Mouse (Mus musculus) spleen, postnatal 10 days (tissue): Measurements from ENCODE around the gene Gpc5.

Experiments
- DNase-seq, 2 experiments: peaks; one replicate each; pipeline ENCODE4 v3.0.0; 2021 to 2022; ENCODE audit warnings: low spot score in 2 of 2

Gpc5 gene

DNA sequence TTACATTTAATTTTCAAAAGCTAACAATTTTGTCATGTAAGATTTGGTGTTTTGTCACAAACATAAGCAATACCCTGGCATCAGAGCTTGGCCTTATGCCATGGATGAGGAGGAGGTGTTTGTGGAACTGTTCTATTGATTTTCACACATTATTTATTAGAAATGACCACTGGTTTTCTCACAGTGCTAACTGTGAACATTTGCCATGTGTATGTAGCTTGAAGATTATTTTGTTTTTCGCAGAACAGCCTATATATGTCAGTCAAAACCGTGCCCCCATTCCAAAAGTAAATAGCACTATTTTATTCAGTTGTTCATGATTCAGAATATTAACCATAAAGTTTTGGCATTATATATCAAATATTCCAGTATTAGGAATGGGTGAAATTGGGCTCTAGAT is 1216.5 kb downstream of the Gpc5 start:
- DNase-seq = no peak

DNA sequence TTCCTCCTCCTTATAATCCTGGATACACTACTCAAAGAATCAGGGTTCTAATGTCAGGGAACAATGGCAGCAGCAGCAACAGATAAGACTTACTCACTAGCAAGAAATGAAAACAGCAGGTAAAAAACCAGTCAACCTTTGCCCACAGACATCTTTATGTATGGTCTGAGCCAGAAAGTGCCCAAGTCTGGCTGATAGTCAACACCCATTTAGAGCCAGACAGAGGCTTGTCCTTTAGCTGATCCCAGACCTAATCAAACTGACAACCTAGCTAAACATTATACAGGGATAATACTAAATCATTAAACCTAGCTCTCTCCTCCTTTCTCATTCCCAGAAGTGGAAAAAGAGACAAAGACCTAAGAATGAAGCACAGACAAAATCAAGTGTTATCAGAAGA is 1225.5 kb downstream of the Gpc5 start:
- no peak for DNase-seq

DNA sequence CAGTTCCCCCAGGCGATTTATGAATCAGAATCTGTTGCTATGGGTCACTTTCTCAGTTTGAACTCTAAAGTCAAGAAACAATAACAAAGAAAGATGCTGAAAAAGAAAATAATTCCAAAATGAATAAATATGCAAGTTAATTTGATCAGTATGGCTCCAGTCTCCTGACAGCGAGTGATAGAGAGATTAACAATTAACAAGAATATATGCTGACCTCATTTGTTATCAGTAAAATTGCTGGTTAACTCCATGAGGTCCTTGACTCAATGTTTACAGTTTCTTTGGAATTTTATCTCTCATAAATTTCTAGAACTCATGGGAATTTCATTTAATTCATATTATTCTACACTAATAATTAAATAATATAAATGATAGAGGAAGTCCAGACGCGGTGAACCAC is 1244.2 kb downstream of the Gpc5 start:
- DNase-seq = no peak

DNA sequence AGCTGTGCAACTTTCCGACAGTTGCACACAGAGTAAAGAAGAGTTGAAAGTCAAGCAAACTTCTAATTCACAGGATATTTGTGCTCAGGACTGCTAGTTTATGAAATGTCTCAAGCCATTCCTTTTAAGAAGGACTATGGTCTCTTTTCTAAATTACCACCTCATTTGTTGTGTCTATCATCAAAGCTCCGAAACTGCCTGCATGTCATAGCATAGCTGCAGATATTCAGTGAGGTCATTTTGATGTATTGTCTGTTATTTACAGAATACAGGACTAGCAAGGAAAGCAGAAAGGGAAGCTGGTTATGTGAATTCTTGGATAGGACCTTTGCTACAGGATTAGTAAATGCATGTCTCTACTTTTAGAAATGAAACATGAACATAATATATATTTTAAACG is 1246.4 kb downstream of the Gpc5 start:
- no peak for DNase-seq

DNA sequence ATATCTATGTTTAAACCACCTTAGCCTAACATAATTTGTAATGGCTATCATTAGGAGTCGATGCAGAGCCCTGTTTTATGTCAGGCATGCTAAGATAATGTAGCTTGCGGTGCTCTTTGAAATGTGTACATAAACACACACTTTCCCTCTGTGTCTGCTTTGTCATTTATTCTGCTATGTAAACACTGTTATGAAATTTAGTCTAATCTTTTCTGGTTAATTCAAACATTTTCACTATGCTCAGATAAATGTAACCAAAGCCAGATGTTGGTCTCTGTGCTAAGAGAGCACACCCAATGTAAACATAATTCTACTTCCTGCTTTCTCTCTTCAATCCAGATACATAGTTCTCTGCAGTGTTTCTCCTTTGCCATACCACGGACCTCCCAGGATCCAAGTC is 1256.5 kb downstream of the Gpc5 start:
- DNase-seq = no peak

DNA sequence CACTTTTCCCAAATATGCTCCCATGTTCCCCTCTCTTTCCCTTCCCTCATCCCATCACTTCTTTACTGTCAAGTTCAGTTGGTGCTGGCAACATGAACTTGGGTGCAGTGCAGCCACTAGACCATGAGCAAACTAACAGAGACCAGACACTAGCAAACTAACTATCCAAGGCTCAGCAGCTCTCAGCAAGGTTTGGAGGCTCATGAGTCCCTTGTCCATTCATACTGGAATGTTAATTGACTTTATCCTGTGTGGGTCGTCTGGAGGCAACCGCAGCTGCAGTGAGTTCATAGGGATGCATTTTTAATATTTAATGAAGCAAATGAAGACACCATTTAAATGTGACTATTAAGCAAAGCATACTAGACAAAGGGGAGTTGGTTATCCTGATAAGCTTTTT is 1292.6 kb downstream of the Gpc5 start:
- DNase-seq = no peak

DNA sequence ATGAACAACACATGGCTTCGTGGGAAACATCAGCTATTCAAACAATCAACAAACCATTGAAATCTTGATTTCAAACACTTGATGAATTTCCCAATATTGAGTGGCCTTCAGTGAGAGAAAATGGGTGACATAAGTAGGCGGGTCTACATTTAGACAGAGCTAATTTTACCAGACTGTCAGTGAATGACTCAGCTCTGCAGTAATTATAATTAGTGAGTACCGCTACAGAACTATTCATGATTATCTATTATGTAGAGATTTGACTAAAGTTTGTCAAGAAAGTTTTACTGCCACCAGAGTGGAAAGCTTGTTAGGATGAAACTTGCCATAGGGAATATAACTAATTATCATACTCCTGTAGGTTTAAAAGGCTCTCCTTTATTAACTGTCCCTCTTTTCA is 1323.5 kb downstream of the Gpc5 start:
- DNase-seq = no peak

DNA sequence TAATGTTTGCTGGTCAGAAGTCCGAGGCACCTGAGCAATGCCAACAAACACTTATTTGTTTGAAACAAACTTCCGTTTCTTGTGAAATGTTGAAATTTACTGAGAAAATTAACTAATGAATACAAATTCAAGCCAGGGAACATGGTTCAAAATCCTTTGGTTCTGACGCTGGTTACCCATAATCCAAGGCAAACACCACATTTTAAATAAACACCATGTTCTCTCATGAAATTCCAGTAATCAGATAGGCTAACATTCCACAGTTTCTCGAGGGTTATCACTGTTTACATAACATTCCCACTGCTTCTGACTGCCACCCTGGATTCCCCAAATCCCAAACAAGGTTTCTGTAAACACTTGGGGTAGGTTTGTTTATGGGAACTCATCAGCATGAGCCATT is 1356.2 kb downstream of the Gpc5 start:
- DNase-seq = no peak

DNA sequence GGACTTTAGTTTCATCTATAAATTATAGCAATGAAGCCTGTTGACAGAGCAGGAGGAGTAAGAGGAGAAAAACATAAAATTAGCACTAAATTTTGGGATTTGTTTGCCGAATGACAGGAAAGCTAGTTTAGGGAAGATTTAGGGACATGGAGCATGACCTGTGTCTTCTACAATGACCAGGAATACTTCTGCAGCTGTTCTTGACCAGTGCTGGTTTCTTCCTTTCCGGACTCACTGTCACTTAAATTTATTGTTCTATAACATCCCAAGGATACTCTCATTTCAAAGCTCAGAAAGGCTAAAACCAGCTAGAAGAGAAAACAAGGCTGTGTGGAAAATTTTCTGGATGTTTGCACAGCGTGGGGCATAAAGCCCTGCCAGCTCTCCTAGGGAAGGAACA is 1361.3 kb downstream of the Gpc5 start:
- no peak for DNase-seq

DNA sequence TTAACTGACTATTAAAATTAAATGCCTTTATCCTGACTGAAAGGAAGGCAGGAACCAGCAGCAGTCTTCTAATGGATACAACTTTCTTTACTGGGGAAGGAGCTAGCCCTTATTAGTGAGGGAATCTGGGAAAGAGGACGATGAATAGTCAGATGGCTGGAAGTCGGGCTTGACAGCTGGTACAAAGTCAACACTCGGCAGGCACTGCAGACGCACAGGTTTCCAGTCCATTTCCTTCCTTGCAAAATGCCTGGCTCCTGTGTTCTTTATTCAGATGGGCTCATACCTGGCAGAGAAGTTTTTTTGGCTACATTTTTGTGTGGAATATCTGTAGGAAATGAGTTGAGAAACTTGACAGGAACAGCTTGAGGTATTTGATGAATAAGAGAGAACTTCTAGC is 1364.2 kb downstream of the Gpc5 start:
- DNase-seq = no peak

DNA sequence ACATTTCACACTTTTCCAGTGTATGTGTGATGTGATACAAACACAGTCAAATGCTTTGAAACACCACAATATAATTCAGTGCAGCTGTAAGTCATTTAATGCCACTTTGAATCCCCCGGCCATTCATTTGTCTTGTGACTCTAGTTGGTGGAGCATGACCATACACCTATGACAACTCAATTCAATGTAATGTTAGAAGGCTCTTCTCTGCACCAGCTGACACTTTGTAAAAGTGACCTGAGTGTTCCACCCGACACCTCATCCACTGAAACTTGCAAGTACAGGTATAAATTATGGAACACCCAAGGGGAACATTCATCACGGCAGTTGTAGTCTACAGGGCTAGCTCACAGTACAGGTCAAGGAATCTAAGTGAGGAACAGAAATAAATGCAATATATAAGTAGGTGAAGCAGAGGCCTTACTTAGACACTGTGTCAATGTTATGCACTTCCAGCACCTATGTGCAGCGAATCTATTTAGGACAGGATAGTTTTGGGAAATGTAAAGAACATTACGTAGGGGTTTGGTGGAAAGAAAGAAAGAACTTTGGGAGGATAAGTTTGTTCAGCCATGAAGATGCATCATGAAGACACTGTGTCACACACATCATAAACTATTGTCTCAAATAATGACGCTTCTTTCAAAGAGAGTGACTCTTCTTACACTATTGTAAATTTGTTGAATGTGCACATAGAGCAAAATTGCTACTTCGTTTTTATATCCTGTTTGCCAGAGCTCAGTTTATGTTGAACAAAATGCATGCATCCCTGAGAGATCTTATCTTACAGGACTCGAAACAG is 1381.6 kb downstream of the Gpc5 start:
- no peak for DNase-seq

DNA sequence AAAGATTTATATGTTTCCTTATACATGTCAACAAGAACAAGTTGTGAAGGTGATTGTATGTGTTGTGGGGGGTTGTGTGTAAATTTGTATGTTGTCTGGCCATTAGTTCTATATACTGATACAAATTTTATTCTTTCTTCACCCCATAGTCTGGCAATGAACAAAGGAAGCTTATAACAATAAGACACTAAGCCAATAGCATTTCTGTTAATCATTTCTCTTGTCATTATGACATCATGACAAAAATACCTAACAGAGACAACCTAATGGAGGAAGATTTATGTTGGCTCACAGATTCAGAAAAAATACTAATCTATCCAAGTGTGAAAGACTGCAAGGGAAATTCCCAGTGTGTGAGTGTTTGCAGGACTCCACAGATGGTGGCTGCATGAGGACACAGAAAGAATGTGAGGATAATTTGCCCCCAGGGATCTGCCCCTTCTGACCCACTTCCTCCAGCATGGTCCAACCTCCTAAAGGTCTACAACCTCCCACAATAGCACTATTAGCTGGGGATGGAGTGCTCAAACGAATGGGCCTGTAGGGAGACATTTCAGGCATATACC is 1402.4 kb downstream of the Gpc5 start:
- no peak for DNase-seq

DNA sequence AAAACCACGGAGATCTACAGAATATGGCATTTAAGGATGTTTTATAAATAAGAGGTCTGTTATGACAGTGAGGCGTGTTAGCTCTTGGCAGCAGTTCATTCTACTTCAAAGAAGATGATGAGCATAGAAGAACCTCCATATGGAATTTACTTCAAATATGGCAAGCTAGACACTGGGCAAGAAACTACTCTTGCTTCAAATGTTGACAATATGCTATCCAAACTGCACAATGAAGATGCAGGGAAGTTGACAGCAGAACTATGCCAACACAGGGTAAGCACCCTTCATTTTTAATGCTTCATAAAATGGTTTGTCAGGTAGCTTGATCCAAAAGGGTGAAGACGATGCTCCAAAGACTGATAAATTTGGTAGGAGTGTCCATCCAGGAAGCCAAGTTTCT is 1446.2 kb downstream of the Gpc5 start:
- no peak for DNase-seq

DNA sequence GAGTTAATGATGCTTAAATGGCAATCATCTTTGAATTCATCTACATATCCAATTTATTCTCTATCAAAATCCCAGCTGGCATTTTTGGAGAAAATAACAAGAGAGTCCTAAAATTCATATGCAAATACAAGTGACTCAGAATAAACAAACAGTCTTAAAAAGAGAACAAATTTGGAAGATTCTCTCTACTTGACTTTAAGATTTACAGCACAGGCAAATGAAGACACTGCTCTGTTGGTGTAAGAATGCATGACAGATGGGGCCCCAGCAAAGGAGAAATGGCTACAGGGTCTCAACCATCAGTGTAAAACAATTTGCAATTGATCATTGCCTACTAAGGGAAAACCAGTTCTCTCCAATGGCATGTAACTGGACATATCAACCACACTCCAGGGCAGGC is 1451.7 kb downstream of the Gpc5 start:
- no peak for DNase-seq

DNA sequence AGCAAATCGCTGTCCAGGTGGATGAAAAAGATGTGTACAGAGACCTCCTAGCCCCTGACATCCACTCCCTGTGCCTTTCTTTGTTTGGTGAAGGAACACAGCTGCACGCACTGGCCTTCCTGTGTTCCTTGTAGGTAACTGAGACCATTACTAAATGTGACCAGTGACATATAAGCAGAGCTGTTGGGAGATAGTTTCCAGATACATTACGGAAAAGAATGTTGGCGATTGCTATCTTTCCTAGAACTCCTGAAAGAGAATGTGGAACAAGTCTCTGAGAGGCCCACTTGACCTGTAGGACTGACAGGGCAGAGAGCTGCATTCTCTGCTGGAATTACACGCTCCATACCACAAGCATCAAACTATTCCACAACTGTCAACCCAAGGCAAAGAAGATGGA is 1459.4 kb downstream of the Gpc5 start:
- no peak for DNase-seq

DNA sequence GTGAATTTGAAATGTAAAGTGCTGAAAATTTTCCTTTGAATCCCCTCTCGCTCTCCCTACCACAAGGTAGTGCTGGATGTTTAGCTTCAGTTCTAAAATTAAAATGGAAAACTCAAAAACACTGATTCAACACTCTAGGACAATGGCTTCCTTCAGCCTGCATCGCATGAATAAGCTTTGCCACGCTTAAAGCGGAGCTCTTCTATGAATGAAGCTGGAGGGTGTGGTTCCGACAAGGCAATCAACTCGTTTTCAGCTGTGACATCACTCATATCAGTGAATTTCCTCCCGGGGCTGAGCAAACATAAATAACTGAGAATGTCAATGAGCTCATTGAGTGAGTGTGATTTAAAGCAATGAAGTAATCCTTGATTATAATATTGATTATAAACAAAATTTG is 1461.3 kb downstream of the Gpc5 start:
- no peak for DNase-seq

DNA sequence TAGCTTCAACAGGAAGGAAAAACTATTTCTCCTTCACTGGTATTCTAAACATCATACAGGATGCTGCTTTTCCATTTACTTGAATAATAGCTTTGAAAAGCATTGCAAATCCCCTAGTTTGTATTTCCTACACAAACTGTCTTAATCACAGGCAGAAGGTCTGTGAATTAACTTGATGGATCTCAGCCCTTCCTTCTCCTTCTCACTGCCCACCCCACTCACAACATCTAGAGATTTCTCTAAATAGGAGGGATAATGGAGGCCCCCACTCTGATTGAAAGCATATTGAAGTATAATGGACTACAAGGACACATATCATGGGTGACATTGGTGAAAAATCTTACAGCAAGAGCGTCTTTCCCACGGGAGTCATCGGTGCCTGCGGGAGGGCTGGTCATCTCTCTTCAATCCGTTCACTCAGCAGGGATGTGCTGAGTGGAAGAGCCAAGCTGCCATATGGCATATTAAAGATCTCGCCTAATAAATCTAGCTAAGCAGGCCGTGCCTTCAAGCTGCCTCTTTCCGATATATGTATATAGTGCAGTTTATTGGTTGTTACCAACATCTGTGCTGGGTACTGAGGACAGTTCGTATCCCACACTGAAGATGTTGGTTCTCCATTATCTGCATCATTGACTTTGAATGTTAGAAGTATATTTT is 1466.3 kb downstream of the Gpc5 start:
- DNase-seq = no peak

DNA sequence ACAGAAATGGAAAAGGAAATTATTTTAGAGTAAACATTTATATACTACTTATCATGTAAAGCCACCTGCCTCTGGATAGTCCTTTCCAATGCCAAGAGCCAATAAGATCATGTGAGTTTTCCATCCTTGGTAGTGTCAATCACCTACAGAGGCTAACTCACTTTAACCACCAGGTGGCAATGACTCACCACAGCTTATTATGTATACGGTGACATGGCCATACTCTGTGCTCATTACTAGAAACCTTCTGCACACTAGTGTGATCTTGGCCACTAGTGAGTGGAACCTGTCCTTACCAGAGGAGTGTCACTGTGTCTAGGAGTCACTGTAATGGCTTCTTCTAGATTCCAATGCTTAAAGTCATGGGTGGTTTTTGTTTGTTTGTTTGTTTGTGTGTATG is 1468.0 kb downstream of the Gpc5 start:
- no peak for DNase-seq
